Mouse (Mus musculus) limb, embryonic 14.5 days (tissue): Measurements from ENCODE around the gene C1ra. TPM values are rescaled to one million over a fixed set of nuclear protein-coding genes. Genes with fewer than 3 reads are reported as not detected.
"Not testable (repeated sequence)": the region's sequence is repeated elsewhere in the genome, so short reads cannot be mapped to it uniquely, and the experiment has no call there.

ENCODE experiments used
- ATAC-seq: fragments of 200-750 bp; cut with Nextera tagmentation; 2 replicates; pipeline ENCODE4 v1.8.0; 2017; ENCODE audit warnings: low read depth, moderate number of reproducible peaks, moderate TSS enrichment; ENCODE audit not compliant: low FRiP score
- DNase-seq: peaks from one replicate; pipeline ENCODE4 v3.0.0-alpha.2; 2015; ENCODE audit warnings: low spot score
- H3K27ac ChIP-seq: fragments of 300-500 bp; sonication (generic); replicated peaks from 2 replicates; pipeline ENCODE4 v1.5.1; 2014; ENCODE audit warnings: low read depth, mild to moderate bottlenecking, low read length, moderate library complexity, mixed read lengths
- H3K27me3 ChIP-seq: fragments of 300-500 bp; sonication (generic); 2 replicates; pipeline ENCODE4 v1.6.1; 2014; ENCODE audit warnings: low read length, mixed read lengths; ENCODE audit not compliant: control insufficient read depth, insufficient read depth
- H3K36me3 ChIP-seq: fragments of 300-500 bp; sonication (generic); 2 replicates; pipeline ENCODE4 v1.6.1; 2014; ENCODE audit warnings: mild to moderate bottlenecking, low read length, moderate library complexity, mixed read lengths; ENCODE audit not compliant: control insufficient read depth, insufficient read depth
- H3K4me1 ChIP-seq: fragments of 300-500 bp; sonication (generic); 2 replicates; pipeline ENCODE4 v1.6.1; 2014; ENCODE audit warnings: antibody characterized with exemption, low read length, mixed read lengths; ENCODE audit not compliant: control insufficient read depth, insufficient read depth
- H3K4me2 ChIP-seq: fragments of 300-500 bp; sonication (generic); replicated peaks from 2 replicates; pipeline ENCODE4 v1.6.1; 2014; ENCODE audit warnings: low read depth, mild to moderate bottlenecking, low read length, moderate library complexity; ENCODE audit not compliant: severe bottlenecking
- H3K4me3 ChIP-seq: fragments of 300-500 bp; sonication (generic); replicated peaks from 2 replicates; pipeline ENCODE4 v1.5.1; 2014; ENCODE audit warnings: low read length
- H3K9ac ChIP-seq: fragments of 300-500 bp; sonication (generic); 2 replicates; pipeline ENCODE4 v1.6.1; 2014; ENCODE audit warnings: mild to moderate bottlenecking, low read depth, low read length, moderate library complexity; ENCODE audit not compliant: severe bottlenecking
- H3K9me3 ChIP-seq: fragments of 300-500 bp; sonication (generic); 2 replicates; pipeline ENCODE4 v1.6.1; 2016; ENCODE audit warnings: low read length; ENCODE audit not compliant: control insufficient read depth
- POLR2A ChIP-seq: fragments of 200-500 bp; IDR thresholded peaks from 2 replicates; pipeline ENCODE4 v1.8.0; 2012; ENCODE audit warnings: inconsistent platforms, mild to moderate bottlenecking, moderate library complexity, borderline replicate concordance; ENCODE audit not compliant: insufficient read depth, insufficient read length; ENCODE audit errors: extremely low read depth
- WGBS: fragments of 180-500 bp; shearing (Covaris S2); extraction: QIAGEN DNeasy Blood & Tissue Kit; methylation state at CpG from one replicate; pipeline ENCODE4 v1.1.7; 2014; 5-methylcytosine and 5-hydroxymethylcytosine counted together
- polyA plus RNA-seq, 2 experiments: library from polyadenylated mRNA; depleted of rRNA in 1 of 2; stranded (reverse) in 1 of 2; unstranded in 1 of 2; fragments of >200 nt; fragmentation: Nextera tagmentation in 1 of 2; extraction: Ambion mirVana in 1 of 2; gene quantifications; 2 replicates each; pipeline versions ENCODE4 v1.2.1 to v1.2.3; 2012 to 2014

Gene C1ra
- polyA plus RNA-seq, 2 experiments, result 1.7 to 2.1 TPM

DNA sequence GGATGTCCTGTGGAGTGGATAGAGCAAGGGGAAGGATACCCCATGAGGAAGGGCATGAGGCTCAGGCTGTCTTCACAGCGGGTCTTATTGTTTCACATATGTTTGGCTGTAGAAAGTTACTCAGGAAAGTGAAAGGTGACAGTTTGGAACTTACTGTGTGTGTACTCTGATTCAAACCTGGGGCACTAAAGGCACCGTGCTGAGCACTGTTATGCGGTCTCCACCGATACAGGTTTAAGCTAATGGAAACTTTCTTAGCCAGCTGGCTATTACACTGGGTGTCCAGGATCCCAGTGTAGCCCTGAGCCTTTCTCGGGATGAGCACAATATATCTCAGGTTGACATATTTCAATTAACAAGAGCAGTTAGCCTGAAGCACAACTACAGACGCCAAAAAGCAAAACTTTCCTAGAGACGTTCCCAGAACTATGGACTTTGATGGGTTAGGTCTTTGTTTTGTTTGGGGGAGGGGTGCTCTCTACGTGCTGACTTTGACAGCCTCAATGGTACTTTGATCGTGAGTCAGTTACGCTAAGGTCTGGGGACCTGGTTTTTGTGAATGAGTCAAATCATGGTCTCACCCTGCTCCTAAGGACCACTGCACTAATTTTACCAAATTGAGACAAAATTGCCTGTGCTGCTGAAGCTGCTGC, 12.2 kb upstream of the C1ra start:
- no peak for TF ChIP-seq POLR2A
- H3K36me3 ChIP-seq, result no peaks in the 10 kb centered on the region
- no peak overlapping the region for H3K4me3 ChIP-seq
- no peak overlapping the region for H3K4me2 ChIP-seq
- H3K9me3 ChIP-seq, result no peaks in the 10 kb centered on the region
- no peak overlapping the region for H3K27ac ChIP-seq
- no peak overlapping the region for H3K9ac ChIP-seq
- WGBS, result 35% methylated on average over 10 of the region's 10 CpGs
- no peaks in the 10 kb centered on the region for H3K27me3 ChIP-seq
- DNase-seq (no peak), ATAC-seq (no peak)
- H3K4me1 ChIP-seq, result no peaks in the 10 kb centered on the region

DNA sequence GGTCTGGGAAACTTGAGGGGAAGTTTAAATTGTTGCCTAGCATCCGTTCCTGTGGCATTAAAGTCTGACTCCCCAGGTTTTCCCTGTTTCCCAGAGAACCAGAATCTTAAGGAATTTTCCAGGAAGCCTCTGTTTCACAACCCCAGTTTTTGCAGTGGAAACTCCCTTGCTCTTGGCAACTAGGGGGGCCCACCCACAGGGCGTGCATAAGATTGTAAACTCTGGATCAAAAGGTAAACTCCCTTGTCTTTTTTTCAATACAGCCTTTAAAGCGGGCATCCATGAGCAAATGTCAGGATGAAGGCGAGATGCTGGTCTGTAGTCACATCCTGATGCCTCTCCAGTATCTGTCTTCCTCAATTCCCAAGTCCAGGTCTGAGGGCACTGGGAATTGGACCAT, 10.7 kb upstream of the C1ra start:
- DNase-seq (no peak), ATAC-seq (no peak)
- H3K4me1 ChIP-seq, result no peaks in the 10 kb centered on the region
- WGBS, result 62% methylated on average over 4 of the region's 4 CpGs
- H3K27me3 ChIP-seq, result no peaks in the 10 kb centered on the region
- H3K27ac ChIP-seq, result no peak overlapping the region
- no peaks in the 10 kb centered on the region for H3K36me3 ChIP-seq
- no peaks in the 10 kb centered on the region for H3K9me3 ChIP-seq
- H3K4me3 ChIP-seq, result no peak overlapping the region
- no peak overlapping the region for H3K9ac ChIP-seq
- no peak for TF ChIP-seq POLR2A
- H3K4me2 ChIP-seq, result no peak overlapping the region

DNA sequence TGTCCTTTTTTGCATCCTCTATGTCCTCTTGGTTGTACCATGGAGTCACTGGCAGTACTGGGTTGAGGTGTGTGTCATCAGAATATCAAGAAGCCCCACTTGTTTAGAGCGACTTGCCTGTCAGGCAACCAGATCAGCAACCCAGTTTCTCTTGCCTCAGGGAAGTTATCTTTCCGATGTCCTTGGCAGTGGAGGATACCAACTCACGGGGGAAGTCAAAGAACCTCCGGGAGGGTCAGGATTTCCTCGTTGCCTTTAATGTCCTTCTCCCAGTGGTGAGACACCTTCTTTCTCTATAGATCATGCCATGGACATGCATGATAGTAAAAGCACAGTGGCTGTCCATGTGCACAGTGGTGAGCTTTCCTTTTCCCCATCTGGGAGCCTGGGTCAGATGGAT, 10.2 kb upstream of the C1ra start:
- no peak for ATAC-seq
- no peaks in the 10 kb centered on the region for H3K9me3 ChIP-seq
- H3K27ac ChIP-seq, result no peak overlapping the region
- H3K4me1 ChIP-seq, result no peaks in the 10 kb centered on the region
- 79% methylated on average over 5 of the region's 5 CpGs for WGBS
- H3K4me3 ChIP-seq, result no peak overlapping the region
- DNase-seq, result no peak
- H3K9ac ChIP-seq, result no peak overlapping the region
- no peaks in the 10 kb centered on the region for H3K36me3 ChIP-seq
- TF ChIP-seq POLR2A, result no peak
- no peak overlapping the region for H3K4me2 ChIP-seq
- H3K27me3 ChIP-seq, result no peaks in the 10 kb centered on the region

DNA sequence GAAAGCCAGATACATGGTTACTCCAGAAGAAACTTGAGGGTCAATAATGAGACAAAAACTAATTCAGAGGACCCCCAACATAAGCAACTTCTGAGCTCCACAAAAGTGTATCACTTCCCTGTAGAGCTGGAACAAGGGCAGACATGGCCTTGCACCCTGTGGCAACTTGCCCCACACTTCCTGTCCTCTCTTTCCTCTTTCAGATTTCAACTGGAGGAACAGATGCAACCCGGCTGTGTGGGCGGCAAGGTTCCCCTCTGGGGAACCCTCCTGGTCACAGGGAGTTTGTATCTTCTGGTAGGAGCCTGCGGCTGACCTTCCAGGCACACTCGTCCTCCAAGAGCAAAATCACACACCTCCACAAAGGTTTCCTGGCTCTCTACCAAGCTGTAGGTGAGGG, 7.2 kb upstream of the C1ra start:
- no peaks in the 10 kb centered on the region for H3K27me3 ChIP-seq
- no peaks in the 10 kb centered on the region for H3K4me1 ChIP-seq
- ATAC-seq (no peak), DNase-seq (no peak)
- H3K4me3 ChIP-seq, result no peak overlapping the region
- no peak overlapping the region for H3K4me2 ChIP-seq
- no peaks in the 10 kb centered on the region for H3K36me3 ChIP-seq
- no peak overlapping the region for H3K9ac ChIP-seq
- 68% methylated on average over 4 of the region's 4 CpGs for WGBS
- no peak overlapping the region for H3K27ac ChIP-seq
- no peaks in the 10 kb centered on the region for H3K9me3 ChIP-seq
- no peak for TF ChIP-seq POLR2A

DNA sequence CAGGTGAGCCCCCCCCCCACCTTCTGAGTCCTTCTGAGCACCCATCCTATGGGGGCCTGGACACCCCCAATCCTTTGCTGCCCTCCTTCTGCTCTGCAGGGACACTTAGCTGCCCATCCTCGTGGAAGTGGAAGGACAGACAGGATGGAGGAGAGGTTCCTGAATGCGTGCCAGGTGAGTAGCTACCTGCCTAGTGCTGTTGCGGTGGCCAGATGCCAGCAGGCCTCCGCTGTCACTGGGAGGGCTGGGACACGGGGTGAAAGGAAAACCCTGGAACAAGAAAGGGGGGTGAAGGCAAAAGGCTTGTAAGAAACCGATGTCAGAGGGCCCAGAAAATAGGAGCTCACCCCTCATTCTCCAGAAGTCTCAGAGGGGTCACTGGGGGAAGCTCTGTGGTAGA, 5.2 kb upstream of the C1ra start:
- WGBS, result 77% methylated on average over 6 of the region's 6 CpGs
- no peak for TF ChIP-seq POLR2A

DNA sequence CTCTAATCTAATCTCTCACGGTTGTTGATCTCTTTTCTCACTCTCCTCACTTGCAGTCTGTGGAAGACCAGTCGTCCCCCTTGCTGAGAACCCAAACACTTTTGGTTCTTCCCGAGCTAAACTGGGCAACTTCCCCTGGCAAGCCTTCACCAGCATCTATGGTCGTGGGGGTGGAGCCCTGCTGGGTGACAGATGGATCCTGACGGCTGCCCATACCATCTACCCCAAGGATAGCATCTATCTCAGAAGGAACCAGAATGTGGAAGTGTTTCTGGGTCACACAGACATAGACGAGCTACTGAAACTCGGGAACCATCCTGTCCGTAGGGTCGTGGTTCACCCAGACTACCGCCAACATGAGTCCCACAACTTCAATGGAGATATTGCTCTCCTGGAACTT, 3.9 kb upstream of the C1ra start:
- no peak for ATAC-seq

More for the DNA sequence above, 5.2 kb upstream of the C1ra start:
- H3K4me1 ChIP-seq, result no peaks in the 10 kb centered on the region
- no peaks in the 10 kb centered on the region for H3K36me3 ChIP-seq
- H3K27ac ChIP-seq, result no peak overlapping the region
- no peak overlapping the region for H3K4me3 ChIP-seq
- H3K9ac ChIP-seq, result no peak overlapping the region
- no peak for DNase-seq
- H3K27me3 ChIP-seq, result no peaks in the 10 kb centered on the region
- H3K9me3 ChIP-seq, result no peaks in the 10 kb centered on the region
- no peak overlapping the region for H3K4me2 ChIP-seq
- ATAC-seq, result no peak

DNA sequence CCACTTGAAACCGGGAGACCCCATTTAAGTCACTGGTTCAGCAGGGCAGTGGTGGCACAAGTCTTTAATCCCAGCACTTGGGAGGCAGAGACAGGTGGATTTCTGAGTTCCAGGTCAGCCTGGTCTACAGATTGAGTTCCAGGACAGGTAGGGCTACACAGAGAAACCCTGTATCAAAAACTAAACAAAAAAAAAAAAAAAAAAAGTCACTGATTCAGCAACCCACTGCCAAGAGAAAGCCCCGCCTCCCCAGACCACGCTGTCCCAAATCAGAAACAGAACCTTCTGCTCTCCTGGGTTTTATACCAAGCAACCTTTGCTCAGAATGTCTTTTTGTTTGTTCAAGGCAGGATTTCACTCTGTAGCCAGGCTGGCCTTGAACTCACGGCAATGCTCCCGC, 3.0 kb upstream of the C1ra start:
- H3K27ac ChIP-seq, H3K27me3 ChIP-seq, H3K9me3 ChIP-seq, ATAC-seq, H3K4me1 ChIP-seq, H3K36me3 ChIP-seq, H3K4me2 ChIP-seq, H3K9ac ChIP-seq, H3K4me3 ChIP-seq, DNase-seq: not testable (repeated sequence)
- 63% methylated on average over 5 of the region's 5 CpGs for WGBS

More for the DNA sequence above, 3.9 kb upstream of the C1ra start:
- H3K27ac ChIP-seq, result no peak overlapping the region
- DNase-seq, result no peak
- H3K9ac ChIP-seq, result no peak overlapping the region
- 74% methylated on average over 10 of the region's 10 CpGs for WGBS
- no peaks in the 10 kb centered on the region for H3K4me1 ChIP-seq
- no peak for TF ChIP-seq POLR2A
- no peaks in the 10 kb centered on the region for H3K36me3 ChIP-seq
- no peaks in the 10 kb centered on the region for H3K27me3 ChIP-seq
- H3K9me3 ChIP-seq, result no peaks in the 10 kb centered on the region
- no peak overlapping the region for H3K4me2 ChIP-seq
- H3K4me3 ChIP-seq, result no peak overlapping the region
